Mouse (Mus musculus): ENCODE results near the gene Irf8. TPM values are rescaled to one million over a fixed set of nuclear protein-coding genes. Genes with fewer than 3 reads are reported as not detected.

Irf8 gene
- polyA plus RNA-seq, 1 experiment from 2014 or later: 11.6 TPM

GRCm38 (mm10) chr8:120740579-120740978 is 4.4 kb downstream of the Irf8 start:
- Histone ChIP-seq H3K9ac (no peak overlapping the region), H3K9me3 (replicated peaks) (no peaks in the 10 kb centered on the region), H3K4me2 (no peak overlapping the region), H3K4me1 (replicated peaks) (peaks cover 14% of the 10 kb centered on the region), H3K36me3 (no peaks in the 10 kb centered on the region), H3K27me3 (peaks cover 28% of the 10 kb centered on the region), H3K27ac (no peak overlapping the region), H3K4me3 (replicated peaks) (no peak overlapping the region)
- ATAC-seq (ENCODE audit: low read depth): no peak
- no peak for DNase-seq
- 44% methylated on average over 2 of the region's 2 CpGs for WGBS (ENCODE audit: insufficient replicate concordance)

GRCm38 (mm10) chr8:120741001-120741400 is 4.8 kb downstream of the Irf8 start:
- peaks cover 24% of the 10 kb centered on the region for H3K27me3 ChIP-seq
- H3K36me3 ChIP-seq: no peaks in the 10 kb centered on the region
- no peak overlapping the region for H3K9ac ChIP-seq
- DNase-seq (no peak), ATAC-seq (ENCODE audit: low read depth) (no peak)
- H3K27ac ChIP-seq: no peak overlapping the region
- WGBS (ENCODE audit: insufficient replicate concordance): 64% methylated on average over 17 of the region's 17 CpGs
- peaks cover 14% of the 10 kb centered on the region for H3K4me1 ChIP-seq (replicated peaks)
- H3K9me3 ChIP-seq (replicated peaks): no peaks in the 10 kb centered on the region
- H3K4me2 ChIP-seq: no peak overlapping the region
- no peak overlapping the region for H3K4me3 ChIP-seq (replicated peaks)

GRCm38 (mm10) chr8:120741815-120742530 is 5.8 kb downstream of the Irf8 start:
- Histone ChIP-seq H3K9ac (no peak overlapping the region), H3K27me3 (peaks cover 14% of the 10 kb centered on the region), H3K27ac (0 out of 2 replicates have a peak overlapping the region, but pooled peaks have one; percentile 18), H3K36me3 (no peaks in the 10 kb centered on the region), H3K4me1 (replicated peaks) (peaks cover 14% of the 10 kb centered on the region), H3K4me2 (no peak overlapping the region), H3K4me3 (replicated peaks) (no peak overlapping the region), H3K9me3 (replicated peaks) (no peaks in the 10 kb centered on the region)
- no peak for ATAC-seq (ENCODE audit: low read depth)
- no peak for DNase-seq
- 65% methylated on average over 15 of the region's 15 CpGs for WGBS (ENCODE audit: insufficient replicate concordance)

- H3K4me2 ChIP-seq: no peak overlapping the region
- no peaks in the 10 kb centered on the region for H3K9me3 ChIP-seq (replicated peaks)
- H3K4me1 ChIP-seq (replicated peaks): peaks cover 14% of the 10 kb centered on the region
- ATAC-seq (ENCODE audit: low read depth): no peak
- H3K36me3 ChIP-seq: no peaks in the 10 kb centered on the region
- H3K4me3 ChIP-seq (replicated peaks): no peak overlapping the region
- DNase-seq: no peak
- WGBS (ENCODE audit: insufficient replicate concordance): 34% methylated on average over 12 of the region's 12 CpGs
- no peak overlapping the region for H3K9ac ChIP-seq
- peak overlapping the region; percentile 41 for H3K27ac ChIP-seq
- peaks cover 2% of the 10 kb centered on the region for H3K27me3 ChIP-seq
These were observed 7.2 kb downstream of the Irf8 start for GRCm38 (mm10) chr8:120743149-120743897.

- Histone ChIP-seq H3K4me2 (no peak overlapping the region), H3K27ac (peak overlapping the region; percentile 41), H3K4me3 (replicated peaks) (no peak overlapping the region), H3K9ac (no peak overlapping the region), H3K4me1 (replicated peaks) (peaks cover 14% of the 10 kb centered on the region), H3K9me3 (replicated peaks) (no peaks in the 10 kb centered on the region), H3K27me3 (no peaks in the 10 kb centered on the region), H3K36me3 (no peaks in the 10 kb centered on the region)
- ATAC-seq (ENCODE audit: low read depth) (0 out of 2 replicates have a peak, but pooled peaks have one; percentile 38), DNase-seq (no peak)
- WGBS (ENCODE audit: insufficient replicate concordance): 48% methylated on average over 4 of the region's 4 CpGs
These were observed 7.7 kb downstream of the Irf8 start for GRCm38 (mm10) chr8:120743898-120744290.

- Histone ChIP-seq H3K4me2 (no peak overlapping the region), H3K27ac (0 out of 2 replicates have a peak overlapping the region, but pooled peaks have one; percentile 41), H3K4me3 (replicated peaks) (no peak overlapping the region), H3K9me3 (replicated peaks) (no peaks in the 10 kb centered on the region), H3K36me3 (no peaks in the 10 kb centered on the region), H3K9ac (no peak overlapping the region), H3K4me1 (replicated peaks) (peaks cover 14% of the 10 kb centered on the region), H3K27me3 (no peaks in the 10 kb centered on the region)
- WGBS (ENCODE audit: insufficient replicate concordance): 72% methylated on average over 5 of the region's 5 CpGs
- ATAC-seq (ENCODE audit: low read depth) (no peak), DNase-seq (no peak)
These were observed 8.3 kb downstream of the Irf8 start for GRCm38 (mm10) chr8:120744448-120744847.

- ATAC-seq (ENCODE audit: low read depth) (no peak), DNase-seq (no peak)
- H3K9ac ChIP-seq: no peak overlapping the region
- H3K27me3 ChIP-seq: no peaks in the 10 kb centered on the region
- H3K9me3 ChIP-seq (replicated peaks): no peaks in the 10 kb centered on the region
- peaks cover 14% of the 10 kb centered on the region for H3K4me1 ChIP-seq (replicated peaks)
- H3K4me3 ChIP-seq (replicated peaks): no peak overlapping the region
- 45% methylated on average over 7 of the region's 7 CpGs for WGBS (ENCODE audit: insufficient replicate concordance)
- no peak overlapping the region for H3K4me2 ChIP-seq
- H3K36me3 ChIP-seq: no peaks in the 10 kb centered on the region
- H3K27ac ChIP-seq: no peak overlapping the region
These were observed 9.1 kb downstream of the Irf8 start for GRCm38 (mm10) chr8:120745226-120745625.

GRCm38 (mm10) chr8:120746007-120746701 is 10.0 kb downstream of the Irf8 start:
- 75% methylated on average over 18 of the region's 18 CpGs for WGBS (ENCODE audit: insufficient replicate concordance)
- Histone ChIP-seq H3K9ac (no peak overlapping the region), H3K27ac (no peak overlapping the region), H3K4me2 (no peak overlapping the region), H3K27me3 (no peaks in the 10 kb centered on the region), H3K4me1 (replicated peaks) (peaks cover 15% of the 10 kb centered on the region), H3K9me3 (replicated peaks) (no peaks in the 10 kb centered on the region), H3K4me3 (replicated peaks) (no peak overlapping the region), H3K36me3 (no peaks in the 10 kb centered on the region)
- DNase-seq: no peak
- ATAC-seq (ENCODE audit: low read depth): no peak

- Histone ChIP-seq H3K36me3 (no peaks in the 10 kb centered on the region), H3K4me3 (replicated peaks) (no peak overlapping the region), H3K27me3 (no peaks in the 10 kb centered on the region), H3K9ac (no peak overlapping the region), H3K4me1 (replicated peaks) (peaks cover 26% of the 10 kb centered on the region), H3K27ac (no peak overlapping the region), H3K9me3 (replicated peaks) (no peaks in the 10 kb centered on the region), H3K4me2 (no peak overlapping the region)
- ATAC-seq (ENCODE audit: low read depth) (no peak), DNase-seq (no peak)
- 66% methylated on average over 7 of the region's 7 CpGs for WGBS (ENCODE audit: insufficient replicate concordance)
These were observed 11.1 kb downstream of the Irf8 start for GRCm38 (mm10) chr8:120747286-120747685.

- no peak overlapping the region for H3K27ac ChIP-seq
- no peak overlapping the region for H3K4me3 ChIP-seq (replicated peaks)
- no peaks in the 10 kb centered on the region for H3K27me3 ChIP-seq
- H3K36me3 ChIP-seq: no peaks in the 10 kb centered on the region
- 61% methylated on average over 9 of the region's 9 CpGs for WGBS (ENCODE audit: insufficient replicate concordance)
- H3K4me2 ChIP-seq: no peak overlapping the region
- no peak overlapping the region for H3K9ac ChIP-seq
- H3K4me1 ChIP-seq (replicated peaks): peaks cover 17% of the 10 kb centered on the region
- H3K9me3 ChIP-seq (replicated peaks): no peaks in the 10 kb centered on the region
- DNase-seq: no peak
- ATAC-seq (ENCODE audit: low read depth): peak; percentile 43
These were observed 14.5 kb downstream of the Irf8 start for GRCm38 (mm10) chr8:120750616-120751015.

Data from liver, embryonic 13.5 days (tissue).